Mouse (Mus musculus) embryonic facial prominence, embryonic 14.5 days (tissue): Measurements from ENCODE around the gene Keap1. TPM values are rescaled to one million over a fixed set of nuclear protein-coding genes. Genes with fewer than 3 reads are reported as not detected.
"Not testable (repeated sequence)": the region's sequence is repeated elsewhere in the genome, so short reads cannot be mapped to it uniquely, and the experiment has no call there.

ENCODE experiments used
- ATAC-seq: fragments of 200-750 bp; cut with Nextera tagmentation; 2 replicates; pipeline ENCODE4 v1.8.0; 2017; ENCODE audit warnings: low read depth, moderate number of reproducible peaks, moderate TSS enrichment
- DNase-seq: peaks from one replicate; pipeline ENCODE4 v3.0.0-alpha.2; 2015; ENCODE audit warnings: low spot score
- H3K27ac ChIP-seq: fragments of 300-500 bp; sonication (generic); replicated peaks from 2 replicates; pipeline ENCODE4 v1.5.1; 2014; ENCODE audit warnings: low read depth, mild to moderate bottlenecking, low read length, moderate library complexity
- H3K27me3 ChIP-seq: fragments of 300-500 bp; sonication (generic); replicated peaks from 2 replicates; pipeline ENCODE4 v1.6.1; 2014; ENCODE audit warnings: low read length; ENCODE audit not compliant: control insufficient read depth, insufficient read depth
- H3K36me3 ChIP-seq: fragments of 300-500 bp; sonication (generic); 2 replicates; pipeline ENCODE4 v1.6.1; 2014; ENCODE audit warnings: low read length, mixed read lengths; ENCODE audit not compliant: control insufficient read depth, insufficient read depth
- H3K4me1 ChIP-seq: fragments of 300-500 bp; sonication (generic); 2 replicates; pipeline ENCODE4 v1.6.1; 2014; ENCODE audit warnings: antibody characterized with exemption, low read length; ENCODE audit not compliant: control insufficient read depth, insufficient read depth
- H3K4me2 ChIP-seq: fragments of 300-500 bp; sonication (generic); 2 replicates; pipeline ENCODE4 v1.6.1; 2014; ENCODE audit warnings: low read depth, mild to moderate bottlenecking, low read length, moderate library complexity, mixed read lengths
- H3K4me3 ChIP-seq: fragments of 300-500 bp; sonication (generic); 2 replicates; pipeline ENCODE4 v1.5.1; 2014; ENCODE audit warnings: low read depth, mild to moderate bottlenecking, low read length
- H3K9ac ChIP-seq: fragments of 300-500 bp; sonication (generic); 2 replicates; pipeline ENCODE4 v1.6.1; 2014; ENCODE audit warnings: low read depth, mild to moderate bottlenecking, low read length, moderate library complexity, mixed read lengths
- H3K9me3 ChIP-seq: fragments of 300-500 bp; sonication (generic); 2 replicates; pipeline ENCODE4 v1.6.1; 2016; ENCODE audit warnings: low read length; ENCODE audit not compliant: control insufficient read depth
- WGBS: fragments of 180-500 bp; shearing (Covaris S2); extraction: QIAGEN DNeasy Blood & Tissue Kit; methylation state at CpG from one replicate; pipeline ENCODE4 v1.1.7; 2014; 5-methylcytosine and 5-hydroxymethylcytosine counted together
- polyA plus RNA-seq: library from polyadenylated mRNA; unstranded; fragments of >200 nt; fragmentation: Nextera tagmentation; extraction: Ambion mirVana; gene quantifications from 2 replicates; pipeline ENCODE4 v1.2.1, GENCODE M21; 2014

Gene Keap1
- polyA plus RNA-seq, 1 experiment from 2014 or later: 43.0 TPM

DNA sequence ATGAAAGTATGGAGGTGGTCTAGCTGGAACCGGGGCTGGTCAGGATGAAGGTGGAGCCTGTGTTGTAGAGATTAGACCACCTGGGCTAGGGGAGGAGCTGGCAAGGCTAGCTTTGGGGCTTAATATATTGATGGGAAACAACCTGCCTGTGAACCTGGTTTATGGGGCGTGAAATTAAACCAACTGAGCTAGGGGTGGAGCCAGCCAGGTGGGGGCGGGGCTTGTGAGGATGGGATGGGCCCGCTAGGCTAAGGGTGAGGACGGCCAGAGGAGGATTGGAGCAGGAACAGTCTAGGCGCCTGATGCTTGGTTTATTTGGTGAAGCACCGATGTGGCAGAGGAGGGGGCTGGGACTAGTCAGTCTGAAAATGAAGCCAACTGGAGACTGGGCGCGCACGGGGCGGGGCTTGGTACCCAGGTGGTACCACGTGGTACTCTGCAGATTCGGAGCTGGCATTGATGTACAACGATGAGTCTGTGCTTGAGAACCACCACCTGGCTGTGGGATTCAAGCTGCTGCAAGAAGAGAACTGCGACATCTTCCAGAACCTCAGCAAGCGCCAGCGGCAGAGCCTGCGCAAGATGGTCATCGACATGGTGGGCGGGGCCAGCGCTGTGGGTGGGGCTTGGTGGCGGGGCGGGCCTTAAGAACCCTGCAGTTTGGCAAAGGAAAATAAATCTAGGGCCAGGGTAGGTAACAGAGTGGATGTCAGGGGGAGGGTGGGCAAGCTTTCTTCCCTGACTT is 34.5 kb downstream of the Keap1 start:
- H3K9me3 ChIP-seq: no peaks in the 10 kb centered on the region
- H3K4me2 ChIP-seq: peak overlapping the region; percentile 66
- peaks cover 6% of the 10 kb centered on the region for H3K4me1 ChIP-seq
- H3K36me3 ChIP-seq: no peaks in the 10 kb centered on the region
- ATAC-seq (peak; percentile 58), DNase-seq (no peak)
- peak overlapping the region; percentile 43 for H3K4me3 ChIP-seq
- H3K27ac ChIP-seq: no peak overlapping the region
- WGBS: 3% methylated on average over 21 of the region's 23 CpGs
- H3K9ac ChIP-seq: peak overlapping the region; percentile 56
- no peaks in the 10 kb centered on the region for H3K27me3 ChIP-seq

DNA sequence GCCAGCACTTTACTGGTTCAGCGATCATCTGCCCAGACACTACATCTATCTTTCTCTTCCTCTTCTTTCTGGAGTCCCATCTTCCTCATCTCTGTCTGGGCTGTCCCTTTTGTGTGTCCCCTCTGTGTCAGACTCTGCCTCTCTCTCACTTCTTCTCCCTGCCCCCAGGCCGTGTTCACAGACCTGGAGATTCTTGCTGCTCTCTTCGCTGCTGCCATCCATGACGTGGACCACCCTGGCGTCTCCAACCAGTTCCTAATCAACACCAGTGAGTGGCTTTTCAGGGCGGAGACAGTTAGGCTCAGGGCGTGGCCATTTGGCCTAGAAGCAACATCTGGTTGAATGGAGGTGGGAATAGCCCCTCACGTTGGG is 35.0 kb downstream of the Keap1 start:
- H3K4me2 ChIP-seq: peak overlapping the region; percentile 66; the same call in 1 of the 2 replicates

DNA sequence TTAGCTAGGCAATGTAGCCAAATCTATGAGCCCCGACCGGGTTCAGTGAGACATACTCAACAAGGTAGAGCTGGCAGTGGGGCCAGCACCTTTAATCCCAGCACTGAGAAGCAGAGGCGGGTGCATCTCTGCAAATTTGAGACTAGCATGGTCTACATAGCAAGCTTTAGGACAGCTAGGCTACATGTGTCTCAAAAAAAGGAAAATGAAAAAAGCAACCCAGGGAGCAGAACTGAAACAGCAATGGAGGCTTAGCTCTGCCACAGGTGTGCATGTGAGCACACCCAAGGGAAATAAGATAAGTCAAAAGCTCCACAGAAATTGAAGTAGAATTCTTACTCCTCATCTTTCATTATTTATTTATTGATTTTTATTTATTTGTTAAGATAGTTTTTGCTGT is 40.2 kb downstream of the Keap1 start:
- 75% methylated on average over 3 of the region's 3 CpGs for WGBS
- H3K27me3 ChIP-seq: no peaks in the 10 kb centered on the region
- 0 out of 2 replicates have a peak, but pooled peaks cover 3% of the 10 kb centered on the region for H3K4me1 ChIP-seq
- H3K9me3 ChIP-seq: no peaks in the 10 kb centered on the region
- no peaks in the 10 kb centered on the region for H3K36me3 ChIP-seq
- H3K4me3 ChIP-seq: no peak overlapping the region
- no peak overlapping the region for H3K4me2 ChIP-seq
- no peak overlapping the region for H3K27ac ChIP-seq
- DNase-seq (no peak), ATAC-seq (no peak)
- no peak overlapping the region for H3K9ac ChIP-seq

More for the DNA sequence above, 35.0 kb downstream of the Keap1 start:
- ATAC-seq (no peak), DNase-seq (no peak)
- no peak overlapping the region for H3K4me3 ChIP-seq
- H3K9me3 ChIP-seq: no peaks in the 10 kb centered on the region
- no peak overlapping the region for H3K27ac ChIP-seq
- H3K9ac ChIP-seq: no peak overlapping the region
- WGBS: 20% methylated on average over 8 of the region's 8 CpGs
- no peaks in the 10 kb centered on the region for H3K36me3 ChIP-seq
- H3K27me3 ChIP-seq: no peaks in the 10 kb centered on the region
- H3K4me1 ChIP-seq: peaks cover 6% of the 10 kb centered on the region

DNA sequence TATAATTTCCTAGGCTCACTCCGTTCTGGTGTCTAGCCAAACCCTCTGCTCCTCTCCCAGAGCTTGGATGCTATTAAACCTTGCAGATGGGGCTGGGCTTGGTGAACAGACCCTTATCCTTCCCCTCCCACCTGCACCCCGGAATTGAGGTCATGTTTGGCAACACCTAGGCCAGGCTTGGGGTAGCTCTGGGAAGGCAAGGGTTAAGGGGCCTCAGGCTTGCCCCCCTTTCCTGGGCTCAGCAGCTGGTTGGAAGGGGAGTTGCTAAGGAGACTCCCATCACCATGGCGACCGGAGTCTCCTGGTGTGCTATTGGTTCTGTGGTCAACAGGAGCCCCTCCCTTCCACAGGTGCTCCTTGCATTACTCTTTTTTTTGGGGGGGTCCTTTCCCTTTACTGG is 41.2 kb downstream of the Keap1 start:
- 18% methylated on average over 4 of the region's 4 CpGs for WGBS
- H3K4me3 ChIP-seq: no peak overlapping the region
- H3K4me2 ChIP-seq: peak overlapping the region; percentile 55
- H3K9me3 ChIP-seq: no peaks in the 10 kb centered on the region
- H3K27me3 ChIP-seq: no peaks in the 10 kb centered on the region
- H3K27ac ChIP-seq: no peak overlapping the region
- ATAC-seq: peak; percentile 77
- 0 out of 2 replicates have a peak, but pooled peaks cover 3% of the 10 kb centered on the region for H3K4me1 ChIP-seq
- DNase-seq: peak; percentile 60
- no peaks in the 10 kb centered on the region for H3K36me3 ChIP-seq
- no peak overlapping the region for H3K9ac ChIP-seq

DNA sequence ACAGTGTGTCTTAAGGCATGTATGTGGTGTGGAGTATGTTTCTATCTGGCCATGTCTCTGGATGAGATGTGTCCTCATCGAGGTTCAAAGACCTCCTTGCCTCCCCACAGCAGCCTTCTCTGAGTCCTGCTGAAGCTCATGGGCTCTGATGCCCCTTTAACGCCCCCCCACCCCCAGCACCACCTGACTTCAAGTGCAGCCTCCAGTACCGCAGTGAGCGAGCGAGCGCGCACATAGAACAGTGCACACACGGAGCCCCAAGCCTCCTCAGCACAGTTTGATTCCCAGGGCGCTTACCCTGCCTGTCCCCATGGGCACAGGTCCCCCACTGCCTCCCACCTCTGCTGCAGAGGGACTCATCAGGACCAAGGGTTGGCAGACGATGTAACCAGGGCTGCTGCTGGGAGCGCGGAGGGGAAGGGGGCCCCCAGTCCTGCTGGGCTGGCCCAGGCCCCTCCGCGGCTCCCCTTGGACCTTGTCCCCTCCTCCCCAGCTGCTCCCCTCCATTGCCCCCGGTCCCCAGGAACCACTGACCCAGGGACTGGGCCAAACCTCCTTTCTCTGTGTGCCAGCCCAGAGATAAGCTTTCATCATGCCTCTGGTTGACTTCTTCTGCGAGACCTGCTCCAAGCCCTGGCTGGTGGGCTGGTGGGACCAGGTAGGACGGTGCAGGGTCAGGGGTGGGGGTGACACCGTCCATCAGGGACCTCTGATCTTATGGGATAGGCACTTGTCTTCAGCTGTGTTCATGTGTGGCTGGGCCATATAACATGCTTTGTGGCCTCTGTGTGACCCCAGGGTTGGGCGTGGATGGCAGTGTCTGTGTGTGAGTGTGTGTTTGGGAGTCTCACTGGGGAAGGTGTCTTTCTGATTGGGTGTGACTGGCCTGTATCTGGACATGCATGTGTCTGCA is 42.4 kb downstream of the Keap1 start:
- DNase-seq (peak; percentile 29), ATAC-seq (peak; percentile 72)
- H3K9me3 ChIP-seq: no peaks in the 10 kb centered on the region
- H3K4me3 ChIP-seq: peak overlapping the region; percentile 17
- peak overlapping the region; percentile 55 for H3K4me2 ChIP-seq
- no peaks in the 10 kb centered on the region for H3K36me3 ChIP-seq
- H3K9ac ChIP-seq: peak overlapping the region; percentile 56
- H3K27me3 ChIP-seq: no peaks in the 10 kb centered on the region
- WGBS: 25% methylated on average over 14 of the region's 19 CpGs
- no peak overlapping the region for H3K27ac ChIP-seq
- 0 out of 2 replicates have a peak, but pooled peaks cover 3% of the 10 kb centered on the region for H3K4me1 ChIP-seq

DNA sequence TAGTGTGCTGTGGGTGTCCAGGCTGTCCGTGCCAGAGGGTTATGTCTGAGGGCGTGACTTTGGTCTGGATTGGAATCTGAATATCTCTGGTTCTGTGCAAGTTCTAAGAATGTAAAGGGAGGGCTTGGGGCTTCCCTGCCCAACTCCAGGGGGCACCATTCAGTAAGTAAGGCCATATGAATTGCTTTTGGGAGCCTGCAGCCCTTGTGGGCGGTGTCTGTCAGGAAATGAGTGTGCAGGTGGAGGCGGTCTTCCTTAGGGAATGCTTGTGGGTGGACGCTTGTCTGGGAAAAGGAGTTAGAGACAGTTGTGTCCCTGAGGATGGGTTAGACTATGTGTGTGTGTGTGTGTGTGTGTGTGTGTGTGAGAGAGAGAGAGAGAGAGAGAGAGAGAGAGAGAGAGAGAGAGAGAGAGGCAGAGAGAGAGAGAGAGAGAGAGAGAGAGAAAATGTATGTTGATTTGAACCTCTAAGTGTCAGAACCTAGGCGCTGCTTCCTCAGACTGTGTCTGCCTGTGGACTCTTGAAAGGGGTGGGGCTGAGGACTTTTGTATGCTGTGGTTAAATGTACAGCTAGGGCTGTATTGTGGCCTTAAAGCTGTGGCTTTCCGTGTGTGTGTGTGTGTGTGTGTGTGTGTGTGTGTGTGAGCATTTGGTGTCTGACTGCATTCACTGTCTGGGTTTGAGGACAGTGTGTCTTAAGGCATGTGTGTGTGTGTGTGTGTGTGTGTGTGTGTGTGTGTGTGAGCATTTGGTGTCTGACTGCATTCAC is 43.2 kb downstream of the Keap1 start:
- WGBS: 55% methylated on average over 7 of the region's 7 CpGs
- H3K4me1 ChIP-seq, H3K9me3 ChIP-seq, H3K27me3 ChIP-seq, DNase-seq, H3K4me2 ChIP-seq, H3K36me3 ChIP-seq, H3K27ac ChIP-seq, H3K4me3 ChIP-seq, H3K9ac ChIP-seq: not testable (repeated sequence)
- peak; percentile 46; the same call in 1 of the 2 replicates for ATAC-seq

DNA sequence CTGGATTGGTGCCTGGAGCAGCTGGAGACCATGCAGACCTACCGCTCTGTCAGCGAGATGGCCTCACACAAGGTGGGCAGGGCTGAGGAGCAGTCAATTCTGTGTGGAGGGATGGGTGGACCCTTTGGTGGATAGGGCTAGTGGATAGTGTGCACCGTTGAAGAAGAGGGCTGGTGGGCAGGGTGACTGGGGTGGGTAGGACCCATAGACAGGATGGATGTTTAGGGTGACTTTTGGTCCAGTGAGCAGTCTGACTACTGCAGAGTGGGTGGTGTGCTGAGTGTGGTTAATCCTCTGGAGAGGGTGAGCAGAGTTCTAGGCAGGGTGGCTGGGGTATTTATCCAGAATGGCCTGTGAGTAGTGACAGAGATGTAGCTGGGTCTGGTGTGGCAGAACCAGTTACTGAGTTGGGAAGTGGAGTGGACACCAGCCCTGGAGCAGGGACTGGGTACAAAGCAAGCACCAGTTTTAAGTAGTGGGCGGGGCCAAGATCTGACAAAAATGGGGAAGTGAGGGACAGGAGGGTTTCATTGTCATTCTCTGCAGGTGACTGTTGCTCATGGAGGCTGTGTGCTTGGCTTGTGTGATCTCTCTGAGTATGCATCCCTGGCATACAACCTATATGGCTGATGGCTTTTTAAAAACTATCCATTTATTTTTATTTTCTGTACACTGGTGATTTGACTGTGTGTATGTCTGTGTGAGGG is 44.2 kb downstream of the Keap1 start:
- WGBS: 90% methylated on average over 4 of the region's 4 CpGs
- ATAC-seq (no peak), DNase-seq (no peak)
- H3K36me3 ChIP-seq: no peaks in the 10 kb centered on the region
- H3K27ac ChIP-seq: no peak overlapping the region
- 0 out of 2 replicates have a peak, but pooled peaks cover 3% of the 10 kb centered on the region for H3K4me1 ChIP-seq
- H3K27me3 ChIP-seq: no peaks in the 10 kb centered on the region
- no peak overlapping the region for H3K9ac ChIP-seq
- no peaks in the 10 kb centered on the region for H3K9me3 ChIP-seq
- H3K4me3 ChIP-seq: no peak overlapping the region
- H3K4me2 ChIP-seq: no peak overlapping the region

DNA sequence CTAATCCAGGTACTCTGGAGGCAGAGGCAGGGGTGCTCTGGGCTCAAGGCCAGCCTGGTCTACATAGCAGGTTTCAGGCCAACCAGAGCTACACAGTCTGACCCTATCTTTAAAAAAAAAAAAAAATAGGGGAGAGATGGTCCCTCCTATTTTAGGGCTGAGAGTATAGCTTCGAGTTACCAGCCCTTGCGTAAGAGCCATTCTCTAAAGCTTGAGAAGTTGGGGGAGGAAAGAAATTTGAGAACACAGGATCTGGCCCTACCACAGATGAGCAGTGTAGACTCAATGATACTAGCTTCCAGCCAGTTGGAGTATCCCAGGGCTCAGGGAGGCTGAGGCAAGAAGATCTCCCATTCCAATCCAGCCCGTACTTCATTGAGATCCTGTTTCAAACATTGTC is 45.4 kb downstream of the Keap1 start:
- no peak overlapping the region for H3K4me3 ChIP-seq
- H3K4me2 ChIP-seq: no peak overlapping the region
- H3K4me1 ChIP-seq: 0 out of 2 replicates have a peak, but pooled peaks cover 3% of the 10 kb centered on the region
- no peaks in the 10 kb centered on the region for H3K27me3 ChIP-seq
- no peaks in the 10 kb centered on the region for H3K36me3 ChIP-seq
- H3K9me3 ChIP-seq: no peaks in the 10 kb centered on the region
- 72% methylated on average over 3 of the region's 3 CpGs for WGBS
- no peak overlapping the region for H3K27ac ChIP-seq
- ATAC-seq (no peak), DNase-seq (no peak)
- no peak overlapping the region for H3K9ac ChIP-seq
